Mouse (Mus musculus) bone marrow macrophage, adult 2 months (primary cell): ENCODE measurements around the gene Gadd45g.

Experiments used
- CTCF ChIP-seq: IDR thresholded peaks from 2 replicates; pipeline ENCODE4 v1.5.1; 2012; ENCODE audit warnings: low read depth, mild to moderate bottlenecking, low read length, moderate library complexity
- POLR2A ChIP-seq: IDR thresholded peaks from 2 replicates; pipeline ENCODE4 v1.6.1; 2012; ENCODE audit warnings: mild to moderate bottlenecking, low read depth, low read length, borderline replicate concordance

GRCm38 (mm10) chr13:51797899-51798746 is 48.4 kb upstream of the Gadd45g start:
- TF ChIP-seq POLR2A (no peak), CTCF (no peak)
